In genomic region chr1:183134427-183134826, GRCm38 (mm10) we compare ENCODE assay signal across 10 mouse cellular contexts.
DNase-seq lines count a peak whose midpoint lies in the region; ATAC-seq and TF ChIP-seq lines count a peak whose summit lies in the region.
"Had no signal": no experiment of that assay in that cellular context is flagged by ENCODE, and none has a peak within 500 bp of the region (broad histone marks: within the 10 kb centered on the region; RNA-seq: fewer than 3 reads in every experiment).

No protein-coding gene starts in this region.

- H3K27me3 ChIP-seq in liver, embryonic 14.5 days (ENCODE audit: control insufficient read depth, insufficient read depth, low read length): no peaks in the 10 kb centered on the region
- no peaks in the 10 kb centered on the region for H3K27me3 ChIP-seq in neural tube, embryonic 15.5 days (replicated peaks)
- H3K27me3 ChIP-seq in forebrain, embryonic 10.5 days (ENCODE audit: poor library complexity, severe bottlenecking): no peaks in the 10 kb centered on the region
- H3K27me3 ChIP-seq: neural tube, embryonic 12.5 days had no signal

- H3K36me3 ChIP-seq in liver, embryonic 14.5 days (replicated peaks; ENCODE audit: control insufficient read depth, insufficient read depth, low read depth): no peaks in the 10 kb centered on the region
- peaks cover 3% of the 10 kb centered on the region; the same call in 1 of the 2 replicates for H3K36me3 ChIP-seq in neural tube, embryonic 15.5 days
- H3K36me3 ChIP-seq in forebrain, embryonic 10.5 days (replicated peaks): peaks cover 3% of the 10 kb centered on the region
- H3K36me3 ChIP-seq: neural tube, embryonic 12.5 days had no signal

- H3K27ac ChIP-seq in liver, embryonic 14.5 days: no peak overlapping the region
- H3K27ac ChIP-seq in neural tube, embryonic 15.5 days (replicated peaks): no peak overlapping the region
- no peak overlapping the region for H3K27ac ChIP-seq in forebrain, embryonic 10.5 days
- H3K27ac ChIP-seq: neural tube, embryonic 12.5 days had no signal

- peaks cover 9 to 15% of the 10 kb centered on the region in 2 experiments; a peak in 3 of 4 replicates for H3K4me1 ChIP-seq in liver, embryonic 14.5 days (replicated peaks; ENCODE audit: control insufficient read depth in 2 of 2, insufficient read depth in 2 of 2, low read length in 1 of 2)
- H3K4me1 ChIP-seq in neural tube, embryonic 15.5 days: peaks cover 23% of the 10 kb centered on the region
- H3K4me1 ChIP-seq in forebrain, embryonic 10.5 days: peaks cover 16% of the 10 kb centered on the region

- H3K4me3 ChIP-seq in liver, embryonic 14.5 days (ENCODE audit: insufficient read depth in 1 of 2, low read depth in 2 of 2, low read length in 2 of 2): no peak overlapping the region
- H3K4me3 ChIP-seq in neural tube, embryonic 15.5 days (replicated peaks): no peak overlapping the region
- H3K4me3 ChIP-seq in forebrain, embryonic 10.5 days: no peak overlapping the region
- H3K4me3 ChIP-seq: neural tube, embryonic 12.5 days had no signal

- H3K9ac ChIP-seq in liver, embryonic 14.5 days (replicated peaks): no peak overlapping the region
- H3K9ac ChIP-seq in neural tube, embryonic 15.5 days (replicated peaks): no peak overlapping the region
- H3K9ac ChIP-seq: neural tube, embryonic 12.5 days had no signal

- DNase-seq in frontal cortex, adult 2 months (ENCODE audit: extremely low spot score in 1 of 2, low spot score in 1 of 2): peak; percentile 30 to 58
- DNase-seq in frontal cortex, postnatal 14 days (ENCODE audit: low spot score in 2 of 2): no peak
- DNase-seq in right cerebral cortex, adult 18-20 months: peak; percentile 37
- no peak for DNase-seq in right cerebral cortex, postnatal 25 days
- DNase-seq in liver, embryonic 14.5 days (ENCODE audit: low read depth in 3 of 3, low spot score in 3 of 3): peak; percentile 37 to 56 (median 39)
- no peak for DNase-seq in forebrain, embryonic 10.5 days (ENCODE audit: extremely low spot score, low spot score)
- DNase-seq: kidney, postnatal 10 days had no signal

- ATAC-seq in liver, embryonic 14.5 days (ENCODE audit: insufficient read depth): peak; percentile 83
- no peak for ATAC-seq in neural tube, embryonic 15.5 days (ENCODE audit: low FRiP score)
- ATAC-seq in monocyte, adult 5-6 weeks (replicated peaks; ENCODE audit: insufficient number of reproducible peaks, low FRiP score, low TSS enrichment, poor library complexity, severe bottlenecking): no peak

- no peak for TF ChIP-seq EP300 in liver, embryonic 14.5 days (IDR thresholded peaks at IDR 0.05; ENCODE audit: low read depth)

- TF ChIP-seq CTCF in liver, embryonic 14.5 days (IDR thresholded peaks at IDR 0.05; ENCODE audit: low read depth): no peak

- WGBS in liver, embryonic 14.5 days (ENCODE audit: insufficient replicate concordance): 20% methylated on average over 4 of the region's 4 CpGs
- 95% methylated on average over 4 of the region's 4 CpGs for WGBS in neural tube, embryonic 15.5 days
- 95% methylated on average over 4 of the region's 4 CpGs for WGBS in forebrain, embryonic 10.5 days

- peak overlapping the region; percentile 20; the same call in 1 of the 2 replicates for H3K4me2 ChIP-seq in liver, embryonic 14.5 days (ENCODE audit: low read depth)
- H3K4me2 ChIP-seq in neural tube, embryonic 15.5 days: no peak overlapping the region
- H3K4me2 ChIP-seq: neural tube, embryonic 12.5 days had no signal

- no peaks in the 10 kb centered on the region for H3K9me3 ChIP-seq in liver, embryonic 14.5 days (ENCODE audit: control insufficient read depth, low read length)
- H3K9me3 ChIP-seq in neural tube, embryonic 15.5 days (replicated peaks): no peaks in the 10 kb centered on the region
- no peaks in the 10 kb centered on the region for H3K9me3 ChIP-seq in forebrain, embryonic 10.5 days
- H3K9me3 ChIP-seq: neural tube, embryonic 12.5 days had no signal

Comparison
In these comparisons a context has a peak if more than half of its experiments do, and no peak if none do; other contexts are left out.
1. DNase-seq: peak in frontal cortex, adult 2 months (2 of 2), right cerebral cortex, adult 18-20 months (single experiment) and liver, embryonic 14.5 days (3 of 3); none in frontal cortex, postnatal 14 days (0 of 2), right cerebral cortex, postnatal 25 days (single experiment) and forebrain, embryonic 10.5 days (single experiment).